ENCODE assay signal across 8 mouse cellular contexts in the genomic region with DNA sequence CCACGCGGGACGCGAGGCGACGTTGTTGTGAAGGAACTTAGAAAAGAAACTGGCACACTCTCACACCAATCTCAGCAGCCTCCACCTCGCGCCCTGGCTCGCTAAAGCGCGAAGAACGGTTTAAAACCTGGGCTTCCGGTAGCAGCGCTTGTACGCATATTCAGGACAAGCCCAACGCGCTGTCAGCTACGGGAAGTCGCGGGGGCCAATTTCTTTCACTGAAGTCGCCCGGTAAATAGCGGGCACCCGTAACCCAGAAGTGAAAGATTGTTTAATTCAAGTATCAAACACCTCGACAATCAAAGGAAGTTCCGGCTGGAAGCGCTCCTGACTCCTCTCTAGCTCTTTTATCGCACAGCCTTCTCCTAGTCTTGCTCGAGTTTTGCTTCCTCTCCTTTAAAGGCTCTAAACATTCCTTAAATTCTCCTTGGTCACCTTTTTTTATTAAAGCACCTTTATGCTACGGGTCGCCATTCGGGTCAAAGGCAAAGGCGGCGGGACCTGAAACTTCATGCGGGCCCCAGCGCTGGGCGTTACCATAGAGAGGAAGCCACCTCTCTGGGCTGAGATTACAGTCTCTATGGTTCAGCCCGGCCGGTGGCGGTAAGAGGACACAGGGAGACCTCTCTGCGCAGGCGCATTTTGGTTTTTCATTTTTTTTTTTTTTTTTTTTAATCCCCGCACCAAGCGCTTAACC. TPM values are rescaled to one million over a fixed set of nuclear protein-coding genes. Genes with fewer than 3 reads are reported as not detected.
DNase-seq lines count a peak whose midpoint lies in the region; ATAC-seq and TF ChIP-seq lines count a peak whose summit lies in the region.

Gene Clasp1, plus strand, starts transcription at position 302 of the 697 bp plus-strand sequence.

- TF ChIP-seq CTCF in kidney, adult 2 months (conservative IDR thresholded peaks at IDR 0.05; ENCODE audit: insufficient read depth, insufficient read length, low read depth, low read length) = no peak
- TF ChIP-seq CTCF in spleen, adult 2 months (IDR thresholded peaks at IDR 0.05; ENCODE audit: extremely low read depth, insufficient read depth, insufficient read length, insufficient replicate concordance) = no peak

- peak within 1 kb of the TSS; percentile 81 for H3K4me2 ChIP-seq in embryonic facial prominence, embryonic 13.5 days
- H3K4me2 ChIP-seq in limb, embryonic 12.5 days = peak within 1 kb of the TSS; percentile 72
- H3K4me2 ChIP-seq in midbrain, embryonic 15.5 days = peak within 1 kb of the TSS; percentile 89

- peak within 1 kb of the TSS; percentile 94 for H3K9ac ChIP-seq in embryonic facial prominence, embryonic 13.5 days
- H3K9ac ChIP-seq in limb, embryonic 12.5 days (replicated peaks) = peak within 1 kb of the TSS; percentile 90
- H3K9ac ChIP-seq in midbrain, embryonic 15.5 days = peak within 1 kb of the TSS; percentile 95

- TF ChIP-seq POLR2A in kidney, adult 2 months (IDR thresholded peaks at IDR 0.05; ENCODE audit: low read depth, low read length) = peak; percentile 69
- peak; percentile 44 for TF ChIP-seq POLR2A in spleen, adult 2 months (IDR thresholded peaks at IDR 0.05; ENCODE audit: low read depth, low read length)

- peak; percentile 97 for ATAC-seq in embryonic facial prominence, embryonic 13.5 days (ENCODE audit: insufficient number of reproducible peaks, insufficient read depth, low FRiP score, low TSS enrichment, low read depth)
- ATAC-seq in limb, embryonic 12.5 days (ENCODE audit: insufficient number of reproducible peaks, insufficient read depth, low FRiP score, low TSS enrichment, low read depth) = peak; percentile 98
- peak; percentile 96 for ATAC-seq in midbrain, embryonic 15.5 days (replicated peaks)

- H3K4me1 ChIP-seq in embryonic facial prominence, embryonic 13.5 days = peaks cover 17% of the 10 kb centered on the region
- peaks cover 5% of the 10 kb centered on the region; the same call in 1 of the 2 replicates for H3K4me1 ChIP-seq in kidney, adult 2 months (ENCODE audit: control insufficient read depth, insufficient read depth, low read length)
- H3K4me1 ChIP-seq in limb, embryonic 12.5 days (replicated peaks) = peaks cover 16% of the 10 kb centered on the region
- H3K4me1 ChIP-seq in midbrain, embryonic 15.5 days = peaks cover 31% of the 10 kb centered on the region
- peaks cover 2% of the 10 kb centered on the region; the same call in 1 of the 2 replicates for H3K4me1 ChIP-seq in spleen, adult 2 months (ENCODE audit: control insufficient read depth, insufficient read depth, insufficient read length)

- peak within 1 kb of the TSS; percentile 97 for H3K4me3 ChIP-seq in embryonic facial prominence, embryonic 13.5 days
- H3K4me3 ChIP-seq in kidney, adult 2 months (ENCODE audit: insufficient read depth, low read depth, low read length) = peak within 1 kb of the TSS; percentile 92
- H3K4me3 ChIP-seq in limb, embryonic 12.5 days (replicated peaks) = peak within 1 kb of the TSS; percentile 90
- H3K4me3 ChIP-seq in midbrain, embryonic 15.5 days = peak within 1 kb of the TSS; percentile 97
- peak within 1 kb of the TSS; percentile 88 for H3K4me3 ChIP-seq in spleen, adult 2 months (ENCODE audit: extremely low read depth, insufficient read depth, insufficient read length)

- WGBS in embryonic facial prominence, embryonic 13.5 days = under 1% methylated on average over 44 of the region's 44 CpGs
- under 1% methylated on average over 44 of the region's 44 CpGs for WGBS in kidney, adult 2 months
- under 1% methylated on average over 44 of the region's 44 CpGs for WGBS in limb, embryonic 12.5 days
- WGBS in midbrain, embryonic 15.5 days = under 1% methylated on average over 44 of the region's 44 CpGs
- under 1% methylated on average over 44 of the region's 44 CpGs for WGBS in spleen, adult 2 months

- no peaks in the 10 kb centered on the region for H3K9me3 ChIP-seq in embryonic facial prominence, embryonic 13.5 days
- H3K9me3 ChIP-seq in limb, embryonic 12.5 days = no peaks in the 10 kb centered on the region
- no peaks in the 10 kb centered on the region for H3K9me3 ChIP-seq in midbrain, embryonic 15.5 days

- H3K27ac ChIP-seq in embryonic facial prominence, embryonic 13.5 days = peak within 1 kb of the TSS; percentile 94
- peak within 1 kb of the TSS; percentile 98 for H3K27ac ChIP-seq in kidney, adult 2 months (ENCODE audit: insufficient read depth, low read depth, low read length)
- H3K27ac ChIP-seq in limb, embryonic 12.5 days = peak within 1 kb of the TSS; percentile 93
- peak within 1 kb of the TSS; percentile 97 for H3K27ac ChIP-seq in midbrain, embryonic 15.5 days
- peak within 1 kb of the TSS; percentile 92 for H3K27ac ChIP-seq in spleen, adult 2 months (ENCODE audit: insufficient read depth, low read length)

- H3K36me3 ChIP-seq in embryonic facial prominence, embryonic 13.5 days = peaks cover 6% of the 10 kb centered on the region; the same call in 1 of the 2 replicates
- H3K36me3 ChIP-seq in kidney, adult 2 months (ENCODE audit: control insufficient read depth, insufficient read depth, low read length) = no peaks in the 10 kb centered on the region
- H3K36me3 ChIP-seq in limb, embryonic 12.5 days = peaks cover 11% of the 10 kb centered on the region
- H3K36me3 ChIP-seq in midbrain, embryonic 15.5 days (replicated peaks) = no peaks in the 10 kb centered on the region
- no peaks in the 10 kb centered on the region for H3K36me3 ChIP-seq in spleen, adult 2 months (ENCODE audit: control insufficient read depth, insufficient read depth, low read length)

- DNase-seq in 3134 (ENCODE audit: extremely low read depth, insufficient read length, low spot score) = peak; percentile 88
- DNase-seq in adrenal gland, postnatal 36 days = peak; percentile 95
- DNase-seq in heart, adult 18-20 months = peak; percentile 97
- peak; percentile 98 for DNase-seq in kidney, adult 2 months
- peak; percentile 94 to 98 for DNase-seq in spleen, adult 2 months (ENCODE audit: low read depth in 1 of 2, low spot score in 2 of 2)

- no peaks in the 10 kb centered on the region for H3K27me3 ChIP-seq in embryonic facial prominence, embryonic 13.5 days
- H3K27me3 ChIP-seq in kidney, adult 2 months (replicated peaks; ENCODE audit: control insufficient read depth, insufficient read depth, low read length) = no peaks in the 10 kb centered on the region
- H3K27me3 ChIP-seq in limb, embryonic 12.5 days = no peaks in the 10 kb centered on the region
- H3K27me3 ChIP-seq in midbrain, embryonic 15.5 days (replicated peaks) = no peaks in the 10 kb centered on the region
- H3K27me3 ChIP-seq in spleen, adult 2 months (ENCODE audit: control insufficient read depth, insufficient read depth, low read length) = no peaks in the 10 kb centered on the region

RNA-seq across cellular contexts. Expression of gene Clasp1, which starts in this region (rescaled TPM):
- total RNA-seq in adrenal gland, postnatal 36 days (2021) = 10 to 100 TPM; 39.7 to 44.5 TPM
- polyA plus RNA-seq in embryonic facial prominence, embryonic 13.5 days (2015; fragmentation: Nextera tagmentation; extraction: Ambion mirVana) = 61.3 and 67.1 TPM in 2 replicates
- 100 to 1,000 TPM; 398 to 415 TPM for total RNA-seq in heart, adult 18-20 months (2021)
- 11.5 and 12.8 TPM in 2 replicates for polyA plus RNA-seq in kidney, adult 2 months (2012; rRNA removed)
- polyA plus RNA-seq in limb, embryonic 12.5 days (2016; fragmentation: Nextera tagmentation; extraction: Ambion mirVana) = 77.7 and 78.5 TPM in 2 replicates
- polyA plus RNA-seq in midbrain, embryonic 15.5 days (2015; fragmentation: Nextera tagmentation; extraction: Ambion mirVana) = 124 and 135 TPM in 2 replicates
- polyA plus RNA-seq in spleen, adult 2 months (2012; rRNA removed) = 14.8 and 18.0 TPM in 2 replicates

Comparison
In these comparisons a context has a peak if more than half of its experiments do, and no peak if none do; other contexts are left out.
1. Peak in every context shown above with its lines: DNase-seq, ATAC-seq, H3K4me3 ChIP-seq and H3K27ac ChIP-seq.
2. RNA of gene Clasp1 (total RNA-seq): 398 to 415 TPM in heart, adult 18-20 months; 39.7 to 44.5 TPM in adrenal gland, postnatal 36 days; every median in the first group is over 4 times any median in the second.